Mouse (Mus musculus) forebrain, embryonic 15.5 days (tissue): Measurements from ENCODE around the gene Oasl1. TPM values are rescaled to one million over a fixed set of nuclear protein-coding genes. Genes with fewer than 3 reads are reported as not detected.
"Not testable (repeated sequence)": the region's sequence is repeated elsewhere in the genome, so short reads cannot be mapped to it uniquely, and the experiment has no call there.

Experiments used
- ATAC-seq: fragments of 200-750 bp; cut with Nextera tagmentation; replicated peaks from 2 replicates; pipeline ENCODE4 v1.8.0; 2017; ENCODE audit warnings: mild to moderate bottlenecking, moderate TSS enrichment, moderate library complexity
- H3K27ac ChIP-seq: fragments of 300-500 bp; sonication (generic); replicated peaks from 2 replicates; pipeline ENCODE4 v1.5.1; 2015; ENCODE audit warnings: mild to moderate bottlenecking, inconsistent platforms
- H3K27me3 ChIP-seq: fragments of 300-500 bp; sonication (generic); 2 replicates; pipeline ENCODE4 v1.6.1; 2015; ENCODE audit warnings: inconsistent platforms
- H3K36me3 ChIP-seq: fragments of 300-500 bp; sonication (generic); 2 replicates; pipeline ENCODE4 v1.6.1; 2015; ENCODE audit warnings: mild to moderate bottlenecking, inconsistent platforms
- H3K4me1 ChIP-seq: fragments of 300-500 bp; sonication (generic); 2 replicates; pipeline ENCODE4 v1.6.1; 2015; ENCODE audit warnings: inconsistent platforms
- H3K4me2 ChIP-seq: fragments of 300-500 bp; sonication (generic); replicated peaks from 2 replicates; pipeline ENCODE4 v1.6.1; 2015; ENCODE audit warnings: mild to moderate bottlenecking, inconsistent platforms
- H3K4me3 ChIP-seq: fragments of 300-500 bp; sonication (generic); 2 replicates; pipeline ENCODE4 v1.5.1; 2015; ENCODE audit warnings: mild to moderate bottlenecking, inconsistent platforms
- H3K9ac ChIP-seq: fragments of 300-500 bp; sonication (generic); replicated peaks from 2 replicates; pipeline ENCODE4 v1.6.1; 2015; ENCODE audit warnings: mild to moderate bottlenecking, inconsistent platforms
- H3K9me3 ChIP-seq: fragments of 300-500 bp; sonication (generic); 2 replicates; pipeline ENCODE4 v1.6.1; 2016; ENCODE audit warnings: inconsistent platforms
- WGBS: fragments of 180-500 bp; shearing (Covaris S2); methylation state at CpG from one replicate; pipeline ENCODE4 v1.1.7; 2015; ENCODE audit warnings: mixed read lengths; 5-methylcytosine and 5-hydroxymethylcytosine counted together
- polyA plus RNA-seq: library from polyadenylated mRNA; unstranded; fragments of >200 nt; fragmentation: Nextera tagmentation; extraction: Ambion mirVana; gene quantifications from 2 replicates; pipeline ENCODE4 v1.2.1, GENCODE M21; 2015

Gene Oasl1
- polyA plus RNA-seq, 1 experiment from 2014 or later = 0.23 TPM

GRCm38 (mm10) chr5:114902413-114902812 is 20.6 kb upstream of the Oasl1 start:
- no peak for ATAC-seq
- no peaks in the 10 kb centered on the region for H3K9me3 ChIP-seq
- no peak overlapping the region for H3K4me2 ChIP-seq
- H3K4me1 ChIP-seq = no peaks in the 10 kb centered on the region
- H3K27ac ChIP-seq = no peak overlapping the region
- WGBS = 31% methylated on average over 1 of the region's 1 CpGs
- H3K9ac ChIP-seq = no peak overlapping the region
- H3K36me3 ChIP-seq = no peaks in the 10 kb centered on the region
- H3K4me3 ChIP-seq = no peak overlapping the region
- H3K27me3 ChIP-seq = no peaks in the 10 kb centered on the region

GRCm38 (mm10) chr5:114908598-114909305 is 14.3 kb upstream of the Oasl1 start:
- Histone ChIP-seq H3K27ac (no peak overlapping the region), H3K27me3 (no peaks in the 10 kb centered on the region), H3K9me3 (no peaks in the 10 kb centered on the region), H3K4me3 (no peak overlapping the region), H3K36me3 (no peaks in the 10 kb centered on the region), H3K9ac (no peak overlapping the region), H3K4me2 (no peak overlapping the region), H3K4me1 (no peaks in the 10 kb centered on the region)
- no peak for ATAC-seq
- WGBS = 51% methylated on average over 13 of the region's 13 CpGs

GRCm38 (mm10) chr5:114913686-114914085 is 9.4 kb upstream of the Oasl1 start:
- no peak for ATAC-seq
- WGBS = 76% methylated on average over 4 of the region's 4 CpGs

GRCm38 (mm10) chr5:114914855-114915254 is 8.2 kb upstream of the Oasl1 start:
- Histone ChIP-seq H3K36me3 (no peaks in the 10 kb centered on the region), H3K4me3 (no peak overlapping the region), H3K9me3 (no peaks in the 10 kb centered on the region), H3K27me3 (no peaks in the 10 kb centered on the region), H3K4me2 (no peak overlapping the region), H3K9ac (no peak overlapping the region), H3K4me1 (no peaks in the 10 kb centered on the region), H3K27ac (no peak overlapping the region)
- WGBS = 83% methylated on average over 8 of the region's 8 CpGs
- no peak for ATAC-seq

More at GRCm38 (mm10) chr5:114913686-114914085, 9.4 kb upstream of the Oasl1 start:
- Histone ChIP-seq H3K27ac (no peak overlapping the region), H3K4me2 (no peak overlapping the region), H3K27me3 (no peaks in the 10 kb centered on the region), H3K9ac (no peak overlapping the region), H3K9me3 (no peaks in the 10 kb centered on the region), H3K4me3 (no peak overlapping the region), H3K36me3 (no peaks in the 10 kb centered on the region), H3K4me1 (no peaks in the 10 kb centered on the region)

- no peak overlapping the region for H3K4me2 ChIP-seq
- no peaks in the 10 kb centered on the region for H3K27me3 ChIP-seq
- H3K4me3 ChIP-seq = no peak overlapping the region
- H3K9ac ChIP-seq = no peak overlapping the region
- H3K9me3 ChIP-seq = no peaks in the 10 kb centered on the region
- ATAC-seq = no peak
- no peak overlapping the region for H3K27ac ChIP-seq
- 75% methylated on average over 5 of the region's 5 CpGs for WGBS
- H3K4me1 ChIP-seq = no peaks in the 10 kb centered on the region
- no peaks in the 10 kb centered on the region for H3K36me3 ChIP-seq
These were observed 7.2 kb upstream of the Oasl1 start for GRCm38 (mm10) chr5:114915854-114916253.

GRCm38 (mm10) chr5:114916777-114917176 is 6.3 kb upstream of the Oasl1 start:
- Histone ChIP-seq H3K9me3 (no peaks in the 10 kb centered on the region), H3K4me3 (no peak overlapping the region), H3K36me3 (no peaks in the 10 kb centered on the region), H3K9ac (no peak overlapping the region), H3K27me3 (no peaks in the 10 kb centered on the region), H3K4me2 (no peak overlapping the region), H3K27ac (no peak overlapping the region), H3K4me1 (no peaks in the 10 kb centered on the region)
- no peak for ATAC-seq
- 88% methylated on average over 4 of the region's 4 CpGs for WGBS

GRCm38 (mm10) chr5:114917357-114917756 is 5.7 kb upstream of the Oasl1 start:
- ATAC-seq, H3K9me3 ChIP-seq, H3K4me1 ChIP-seq, H3K4me2 ChIP-seq, H3K9ac ChIP-seq, H3K36me3 ChIP-seq, H3K27me3 ChIP-seq, H3K4me3 ChIP-seq, H3K27ac ChIP-seq: not testable (repeated sequence)
- 91% methylated on average over 5 of the region's 5 CpGs for WGBS

- ATAC-seq = no peak
- H3K9ac ChIP-seq = no peak overlapping the region
- no peak overlapping the region for H3K4me2 ChIP-seq
- H3K36me3 ChIP-seq = no peaks in the 10 kb centered on the region
- H3K9me3 ChIP-seq = no peaks in the 10 kb centered on the region
- peaks cover 6% of the 10 kb centered on the region for H3K4me1 ChIP-seq
- H3K27ac ChIP-seq = no peak overlapping the region
- H3K27me3 ChIP-seq = no peaks in the 10 kb centered on the region
- no peak overlapping the region for H3K4me3 ChIP-seq
- WGBS = 74% methylated on average over 19 of the region's 19 CpGs
These were observed 1.3 kb upstream of the Oasl1 start for GRCm38 (mm10) chr5:114921551-114922365.

GRCm38 (mm10) chr5:114922366-114922731 is 691 bp upstream of the Oasl1 start:
- 63% methylated on average over 10 of the region's 10 CpGs for WGBS
- peaks cover 6% of the 10 kb centered on the region for H3K4me1 ChIP-seq
- no peaks in the 10 kb centered on the region for H3K27me3 ChIP-seq
- no peak overlapping the region for H3K4me3 ChIP-seq
- H3K9me3 ChIP-seq = no peaks in the 10 kb centered on the region
- H3K36me3 ChIP-seq = no peaks in the 10 kb centered on the region
- ATAC-seq = no peak
- H3K9ac ChIP-seq = no peak overlapping the region
- no peak overlapping the region for H3K4me2 ChIP-seq
- H3K27ac ChIP-seq = no peak overlapping the region

- Histone ChIP-seq H3K27me3 (no peaks in the 10 kb centered on the region), H3K9ac (no peak overlapping the region), H3K27ac (no peak overlapping the region), H3K9me3 (no peaks in the 10 kb centered on the region), H3K4me3 (no peak overlapping the region), H3K36me3 (no peaks in the 10 kb centered on the region), H3K4me2 (no peak overlapping the region), H3K4me1 (peaks cover 6% of the 10 kb centered on the region)
- no peak for ATAC-seq
- WGBS = 77% methylated on average over 1 of the region's 1 CpGs
These were observed 3.2 kb downstream of the Oasl1 start for GRCm38 (mm10) chr5:114926153-114926684.

GRCm38 (mm10) chr5:114926753-114927152 is 3.7 kb downstream of the Oasl1 start:
- Histone ChIP-seq H3K4me1 (peaks cover 6% of the 10 kb centered on the region), H3K27me3 (no peaks in the 10 kb centered on the region), H3K4me3 (no peak overlapping the region), H3K36me3 (no peaks in the 10 kb centered on the region), H3K9ac (no peak overlapping the region), H3K27ac (no peak overlapping the region), H3K9me3 (no peaks in the 10 kb centered on the region), H3K4me2 (no peak overlapping the region)
- WGBS = 87% methylated on average over 9 of the region's 9 CpGs
- no peak for ATAC-seq

GRCm38 (mm10) chr5:114931626-114932025 is 8.6 kb downstream of the Oasl1 start:
- WGBS = 63% methylated on average over 5 of the region's 5 CpGs
- Histone ChIP-seq H3K4me3 (no peak overlapping the region), H3K9me3 (no peaks in the 10 kb centered on the region), H3K36me3 (no peaks in the 10 kb centered on the region), H3K4me1 (no peaks in the 10 kb centered on the region), H3K4me2 (no peak overlapping the region), H3K9ac (no peak overlapping the region), H3K27me3 (no peaks in the 10 kb centered on the region), H3K27ac (no peak overlapping the region)
- ATAC-seq = no peak
